Mouse (Mus musculus) neural tube, embryonic 14.5 days (tissue): ENCODE measurements at regions not wholly inside any gene's neighbourhood (a gene's known extent, or its start where the extent isn't known, plus 50 kb on each side); places are given as distances from the start of the nearest gene placed in this dataset.

Source experiments
- ATAC-seq: fragments of 200-750 bp; cut with Nextera tagmentation; 2 replicates; pipeline ENCODE4 v1.8.0; 2017; ENCODE audit warnings: low read depth, mild to moderate bottlenecking, moderate TSS enrichment, moderate library complexity
- H3K27ac ChIP-seq: fragments of 300-500 bp; sonication (generic); 2 replicates; pipeline ENCODE4 v1.5.1; 2014; ENCODE audit warnings: low read depth, mild to moderate bottlenecking, control low read depth, low read length, moderate library complexity, mixed read lengths
- H3K27me3 ChIP-seq: fragments of 300-500 bp; sonication (generic); 2 replicates; pipeline ENCODE4 v1.6.1; 2014; ENCODE audit warnings: low read length; ENCODE audit not compliant: control insufficient read depth, insufficient read depth
- H3K36me3 ChIP-seq: fragments of 300-500 bp; sonication (generic); 2 replicates; pipeline ENCODE4 v1.6.1; 2014; ENCODE audit warnings: low read length, mixed read lengths; ENCODE audit not compliant: control insufficient read depth, insufficient read depth
- H3K4me1 ChIP-seq: fragments of 300-500 bp; sonication (generic); 2 replicates; pipeline ENCODE4 v1.6.1; 2014; ENCODE audit warnings: low read length; ENCODE audit not compliant: control insufficient read depth, insufficient read depth
- H3K4me2 ChIP-seq: fragments of 300-500 bp; sonication (generic); 2 replicates; pipeline ENCODE4 v1.6.1; 2014; ENCODE audit warnings: mild to moderate bottlenecking, low read depth, low read length, control low read depth
- H3K4me3 ChIP-seq: fragments of 300-500 bp; sonication (generic); 2 replicates; pipeline ENCODE4 v1.5.1; 2014; ENCODE audit warnings: low read depth, low read length, control low read depth, mixed read lengths
- H3K9ac ChIP-seq: fragments of 300-500 bp; sonication (generic); replicated peaks from 2 replicates; pipeline ENCODE4 v1.6.1; 2014; ENCODE audit warnings: low read depth, mild to moderate bottlenecking, control low read depth, low read length, mixed read lengths
- H3K9me3 ChIP-seq: fragments of 300-500 bp; sonication (generic); 2 replicates; pipeline ENCODE4 v1.6.1; 2016; ENCODE audit warnings: low read length; ENCODE audit not compliant: control insufficient read depth
- WGBS: fragments of 180-500 bp; shearing (Covaris S2); extraction: QIAGEN DNeasy Blood & Tissue Kit; methylation state at CpG from one replicate; pipeline ENCODE4 v1.1.7; 2014; 5-methylcytosine and 5-hydroxymethylcytosine counted together

GRCm38 (mm10) chr19:27498278-27498677 is 68.7 kb upstream of the Pum3 start:
- Histone ChIP-seq H3K27ac (no peak overlapping the region), H3K9ac (no peak overlapping the region), H3K27me3 (no peaks in the 10 kb centered on the region), H3K4me3 (no peak overlapping the region), H3K9me3 (no peaks in the 10 kb centered on the region), H3K4me2 (no peak overlapping the region), H3K4me1 (no peaks in the 10 kb centered on the region), H3K36me3 (no peaks in the 10 kb centered on the region)
- 83% methylated on average over 4 of the region's 4 CpGs for WGBS
- ATAC-seq = no peak

GRCm38 (mm10) chr19:27492468-27492867 is 62.8 kb upstream of the Pum3 start:
- no peaks in the 10 kb centered on the region for H3K27me3 ChIP-seq
- no peaks in the 10 kb centered on the region for H3K4me1 ChIP-seq
- H3K9ac ChIP-seq = no peak overlapping the region
- no peak overlapping the region for H3K27ac ChIP-seq
- H3K4me2 ChIP-seq = no peak overlapping the region
- H3K36me3 ChIP-seq = no peaks in the 10 kb centered on the region
- ATAC-seq = no peak
- H3K9me3 ChIP-seq = no peaks in the 10 kb centered on the region
- 85% methylated on average over 8 of the region's 8 CpGs for WGBS
- H3K4me3 ChIP-seq = no peak overlapping the region

- Histone ChIP-seq H3K27ac (no peak overlapping the region), H3K36me3 (no peaks in the 10 kb centered on the region), H3K4me1 (no peaks in the 10 kb centered on the region), H3K4me2 (no peak overlapping the region), H3K9me3 (no peaks in the 10 kb centered on the region), H3K27me3 (no peaks in the 10 kb centered on the region), H3K9ac (no peak overlapping the region), H3K4me3 (no peak overlapping the region)
- ATAC-seq = no peak
- WGBS = 90% methylated on average over 5 of the region's 5 CpGs
These were observed 62.2 kb upstream of the Pum3 start for GRCm38 (mm10) chr19:27491873-27492272.

- Histone ChIP-seq H3K9me3 (no peaks in the 10 kb centered on the region), H3K9ac (no peak overlapping the region), H3K27me3 (no peaks in the 10 kb centered on the region), H3K4me3 (no peak overlapping the region), H3K36me3 (no peaks in the 10 kb centered on the region), H3K4me1 (no peaks in the 10 kb centered on the region), H3K4me2 (no peak overlapping the region), H3K27ac (no peak overlapping the region)
- WGBS = 83% methylated on average over 4 of the region's 4 CpGs
- no peak for ATAC-seq
These were observed 59.4 kb upstream of the Pum3 start for GRCm38 (mm10) chr19:27489053-27489452.
